Mouse (Mus musculus) right cerebral cortex, postnatal 4 days (tissue): ENCODE results near the gene Fam71a.
"Not testable (repeated sequence)": the region's sequence is repeated elsewhere in the genome, so short reads cannot be mapped to it uniquely, and the experiment has no call there.

Source experiments
- DNase-seq: peaks from one replicate; pipeline ENCODE4 v3.0.0-alpha.2; 2022

Fam71a gene

DNA sequence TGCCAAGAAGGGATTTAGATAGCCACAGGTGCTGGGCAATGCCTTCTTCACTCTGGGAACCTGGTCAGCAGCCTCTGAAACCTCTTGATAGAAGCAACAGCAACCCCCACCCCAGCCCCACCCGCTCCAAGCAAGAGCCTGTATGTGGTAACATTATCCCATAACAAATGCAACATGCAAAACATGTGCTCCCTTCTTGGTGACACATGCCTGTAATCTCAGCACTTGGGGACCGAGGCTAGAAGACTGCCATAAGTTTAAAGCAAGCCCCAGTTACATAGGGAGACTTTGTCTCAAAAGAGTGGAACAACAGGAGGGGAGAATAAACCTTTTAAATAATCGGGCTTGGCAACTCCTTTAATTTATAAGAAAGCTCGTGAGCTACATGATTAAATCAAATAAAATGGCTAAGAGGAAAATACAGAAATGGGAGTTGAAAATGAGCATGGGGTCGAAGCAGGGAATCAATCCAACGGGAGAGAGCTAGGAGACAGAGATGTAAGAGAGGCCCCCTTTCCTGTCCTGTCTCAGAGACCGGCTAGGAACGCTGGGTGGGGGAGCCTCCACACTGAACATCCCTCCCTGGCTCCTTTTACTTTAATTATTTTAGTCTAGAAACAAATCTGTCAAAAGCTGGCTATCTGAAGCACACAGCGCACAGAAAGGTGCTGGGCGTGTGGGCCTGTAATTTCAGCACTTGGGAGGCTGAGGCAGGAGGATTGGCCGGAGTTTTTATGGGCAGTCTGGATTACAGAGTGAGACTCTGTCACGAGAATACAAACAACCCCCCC, 17.0 kb upstream of the Fam71a start:
- no peak for DNase-seq

DNA sequence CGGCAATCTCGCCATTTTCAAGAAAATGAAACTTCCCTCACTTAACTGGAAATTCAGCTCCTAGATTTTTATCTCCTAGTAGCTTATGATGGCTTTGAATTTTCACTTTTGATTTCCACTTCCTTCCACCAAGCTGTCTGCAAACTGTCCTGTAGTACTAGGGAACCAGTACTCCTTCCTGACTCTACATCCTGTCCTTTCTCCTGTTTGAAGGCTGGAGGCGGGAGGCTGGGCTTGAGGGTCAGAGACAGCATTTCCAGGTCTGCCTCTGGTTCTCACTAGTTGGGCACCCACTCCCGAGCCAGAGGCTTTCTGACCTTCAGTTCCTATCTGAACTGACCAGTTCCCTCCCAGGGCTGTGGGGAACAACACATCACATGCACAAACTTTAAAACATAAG, 15.8 kb upstream of the Fam71a start:
- DNase-seq = no peak

DNA sequence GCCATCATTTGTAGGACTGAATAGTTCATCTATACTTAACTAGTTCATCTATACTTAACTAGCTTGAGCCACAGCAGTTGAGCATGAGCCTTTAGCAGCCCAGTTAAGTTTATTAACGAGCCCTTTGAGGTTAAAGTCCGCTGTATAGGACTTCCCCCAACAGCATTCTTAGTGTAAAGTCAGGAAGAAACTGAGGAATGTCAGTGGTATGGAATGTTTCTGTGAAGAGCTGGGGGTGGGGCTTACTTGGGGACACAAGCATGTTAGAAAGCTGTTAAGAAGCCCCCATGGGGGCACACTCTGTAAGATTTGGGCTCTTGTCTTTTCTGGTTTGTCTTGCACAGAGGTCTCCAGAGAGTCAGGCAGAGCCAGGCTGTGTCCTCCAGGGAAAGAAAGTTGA, 15.2 kb upstream of the Fam71a start:
- no peak for DNase-seq

DNA sequence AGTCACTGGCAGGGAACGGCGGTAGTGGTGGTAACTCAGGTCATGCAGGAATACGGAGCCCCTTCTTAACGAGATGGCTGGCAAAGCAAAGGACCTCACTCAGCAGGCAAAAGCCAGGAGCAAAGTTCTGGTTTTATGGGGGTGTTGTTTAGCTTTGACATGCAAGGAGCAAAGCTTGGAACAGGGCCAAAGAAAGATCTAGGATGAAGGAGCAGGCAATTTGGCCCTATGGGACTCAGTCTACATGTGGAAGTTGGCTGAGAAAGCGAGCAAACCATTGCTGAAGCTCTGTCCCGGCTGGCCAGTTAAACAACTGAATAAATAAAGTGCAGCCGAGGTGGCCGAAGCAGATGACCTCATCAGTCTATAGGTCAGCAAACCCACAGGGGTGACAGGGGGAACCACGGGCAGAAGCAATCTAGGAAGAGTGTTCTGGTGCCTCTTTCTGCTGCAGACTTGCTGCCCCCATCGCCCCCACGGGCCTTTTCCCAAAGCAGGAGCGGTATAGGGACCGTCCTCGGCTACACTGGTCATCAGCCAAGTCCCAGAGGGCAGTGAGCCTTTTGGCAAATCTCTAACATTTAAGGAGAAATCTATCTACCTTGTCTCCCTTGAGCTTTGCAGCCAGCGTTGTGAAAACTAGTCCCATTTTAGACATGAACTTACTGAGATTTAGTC, 14.0 kb upstream of the Fam71a start:
- no peak for DNase-seq

DNA sequence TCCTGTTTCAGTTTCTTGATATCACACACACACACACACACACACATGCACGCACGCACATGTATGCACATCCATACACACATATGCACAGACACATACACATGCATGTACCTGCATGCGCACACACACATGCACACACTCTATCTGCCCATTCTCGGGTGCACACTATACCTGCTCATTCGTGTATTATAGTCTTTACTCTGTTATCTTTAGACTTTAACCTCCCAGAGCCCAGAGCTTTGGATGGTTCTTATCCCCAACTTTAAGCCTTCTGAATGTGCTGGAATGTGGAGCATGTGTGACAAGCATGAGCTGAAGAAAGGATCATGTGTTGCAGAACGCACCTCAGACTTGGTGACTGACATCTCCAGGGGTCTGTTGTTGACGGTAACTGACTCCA, 12.3 kb upstream of the Fam71a start:
- no peak for DNase-seq

DNA sequence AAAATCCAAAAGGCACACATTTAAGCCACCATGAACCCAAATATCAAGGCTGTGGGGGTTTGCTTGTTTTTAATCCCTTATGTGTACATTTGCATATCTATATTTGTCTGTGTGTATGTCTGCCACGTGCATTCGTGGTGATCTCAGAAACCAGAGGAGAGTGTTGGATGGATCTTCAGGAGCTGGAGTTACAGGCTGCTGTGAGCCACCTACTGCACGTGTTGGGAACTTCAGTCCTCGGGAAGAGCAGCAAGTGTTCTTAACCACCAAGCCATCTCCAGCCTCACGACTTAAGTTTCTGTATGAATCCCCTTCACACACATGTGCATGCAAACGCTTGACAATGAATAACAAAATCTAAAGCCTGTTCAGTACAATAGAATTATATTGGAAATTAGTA, 7.9 kb upstream of the Fam71a start:
- DNase-seq = peak; percentile 42

DNA sequence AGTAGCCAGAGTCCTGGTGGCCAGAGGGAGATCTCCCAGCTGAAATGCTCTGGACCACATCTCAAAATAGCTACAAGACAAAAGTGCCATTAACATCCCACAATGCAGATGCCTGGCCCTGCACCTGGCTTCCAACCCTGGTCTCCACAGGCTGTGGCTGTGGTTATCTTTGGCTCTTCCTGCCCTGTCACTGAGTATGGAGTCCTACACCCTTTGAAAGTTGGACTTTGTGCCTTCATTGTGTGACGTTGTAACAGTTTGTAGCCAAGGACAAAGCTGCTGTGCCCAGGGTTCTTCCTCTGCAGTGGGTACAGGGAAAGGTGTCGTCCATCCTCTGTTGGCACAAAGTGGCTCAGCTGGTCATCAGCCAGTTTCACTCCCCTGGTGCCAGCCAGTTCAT, 5.8 kb upstream of the Fam71a start:
- DNase-seq = no peak

DNA sequence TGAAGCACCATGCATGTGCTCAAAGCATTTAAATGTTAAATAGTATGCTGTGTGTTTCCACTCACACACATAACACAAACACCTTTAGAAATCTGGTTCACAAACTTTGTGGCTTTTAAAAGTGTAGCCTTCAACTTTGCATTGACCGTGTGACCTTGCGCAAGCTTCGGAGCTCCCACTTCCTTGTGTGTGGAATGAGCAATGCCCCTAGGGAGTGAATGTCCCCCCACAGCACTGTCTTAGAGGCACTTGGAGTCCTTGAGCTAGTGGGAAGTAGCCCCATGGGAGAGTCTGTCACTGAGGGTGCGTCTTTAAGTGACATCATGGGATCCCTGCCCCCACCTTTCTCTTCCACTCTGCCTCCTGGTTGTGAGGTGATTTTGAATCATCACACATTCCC, 1.6 kb upstream of the Fam71a start:
- DNase-seq = no peak

DNA sequence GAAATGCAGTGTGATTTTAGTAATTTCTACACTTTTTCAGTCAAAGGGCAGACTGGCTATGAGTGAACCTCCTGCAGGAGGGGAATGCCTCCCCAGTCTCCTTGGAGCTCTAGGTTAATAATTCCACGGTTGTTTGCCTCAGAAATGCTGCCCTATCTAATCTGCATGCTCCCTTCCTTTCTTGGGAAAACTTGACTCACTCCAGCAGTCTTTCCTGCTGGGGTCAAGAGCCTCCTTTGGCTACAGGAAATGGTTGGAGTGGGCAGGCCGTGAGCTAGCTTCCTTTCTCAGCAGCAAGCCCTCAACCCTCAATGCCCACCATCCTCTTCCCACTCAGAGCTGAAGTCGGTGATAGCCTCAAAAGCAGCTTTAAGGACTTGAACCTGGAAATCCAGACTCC, 10.3 kb downstream of the Fam71a start:
- DNase-seq = no peak

DNA sequence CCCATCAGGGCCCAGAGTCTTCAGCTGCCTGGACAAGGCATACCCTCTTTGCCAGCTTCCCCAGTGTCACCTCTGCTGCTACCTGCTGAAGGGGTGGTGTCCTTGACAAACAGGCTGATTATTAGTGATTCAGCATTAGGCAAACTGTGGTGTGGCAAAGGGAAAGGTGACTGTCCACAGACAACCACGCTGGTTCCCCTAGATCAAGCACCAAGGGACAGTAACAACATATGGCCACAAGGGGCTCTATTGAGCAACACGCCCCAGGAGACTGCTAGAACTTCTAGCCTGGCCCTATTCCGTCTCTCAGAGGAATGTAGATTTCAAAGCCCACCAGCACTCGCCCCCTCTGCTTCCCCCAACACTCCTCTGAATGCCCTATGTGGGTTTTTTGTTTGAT, 11.6 kb downstream of the Fam71a start:
- DNase-seq = peak; percentile 10

DNA sequence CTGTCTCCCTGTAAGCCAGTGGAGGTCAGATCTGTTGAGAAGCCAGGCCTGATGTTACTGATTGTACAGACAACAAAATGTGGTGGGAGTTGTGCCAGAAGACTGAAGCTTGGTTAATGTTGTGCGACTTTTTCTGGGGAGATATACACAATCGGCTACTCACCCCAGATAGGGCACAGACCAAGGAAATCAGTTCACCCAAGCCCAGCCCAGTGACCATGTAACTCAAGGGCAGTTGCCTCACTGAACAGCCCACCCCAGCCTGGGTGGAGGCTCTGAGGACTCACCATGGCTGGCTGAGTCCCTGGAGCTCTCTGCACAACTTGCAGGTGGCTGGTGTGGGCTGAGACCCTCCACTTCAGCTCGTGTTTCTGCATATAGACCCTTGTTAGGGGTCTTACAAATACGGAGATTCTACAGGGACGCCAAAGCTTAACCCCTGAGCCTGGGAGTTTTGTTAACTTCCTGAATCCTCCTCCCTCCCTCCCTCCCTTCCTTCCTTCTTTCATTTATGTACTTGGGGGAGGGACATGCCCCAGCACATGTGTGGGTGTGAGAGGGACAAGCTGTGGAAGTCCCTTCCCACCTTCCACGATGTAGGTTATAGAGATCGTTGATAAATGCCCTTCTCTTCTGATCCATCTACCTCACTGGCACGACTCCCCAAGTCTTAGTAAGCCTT, 13.6 kb downstream of the Fam71a start:
- no peak for DNase-seq

DNA sequence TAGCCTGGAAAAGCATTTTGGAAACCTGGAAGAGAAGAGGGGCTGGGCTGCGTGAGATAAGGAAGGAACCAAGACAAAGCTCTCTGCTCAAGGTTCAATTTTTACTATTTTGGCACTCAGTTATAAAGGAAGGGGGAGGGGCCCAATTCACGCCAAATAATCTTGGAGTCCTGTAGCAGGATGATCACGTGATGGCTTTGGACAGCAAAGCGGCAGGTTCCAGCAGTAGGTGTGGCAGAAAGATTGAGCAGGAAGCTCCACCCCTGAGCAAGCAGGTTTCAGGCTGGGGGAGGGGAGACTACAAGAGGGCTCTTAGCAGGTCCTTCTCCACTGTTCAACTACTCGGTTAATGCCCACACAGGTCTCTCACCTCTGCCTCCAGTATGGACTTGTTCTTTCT, 15.1 kb downstream of the Fam71a start:
- not testable (repeated sequence) for DNase-seq

DNA sequence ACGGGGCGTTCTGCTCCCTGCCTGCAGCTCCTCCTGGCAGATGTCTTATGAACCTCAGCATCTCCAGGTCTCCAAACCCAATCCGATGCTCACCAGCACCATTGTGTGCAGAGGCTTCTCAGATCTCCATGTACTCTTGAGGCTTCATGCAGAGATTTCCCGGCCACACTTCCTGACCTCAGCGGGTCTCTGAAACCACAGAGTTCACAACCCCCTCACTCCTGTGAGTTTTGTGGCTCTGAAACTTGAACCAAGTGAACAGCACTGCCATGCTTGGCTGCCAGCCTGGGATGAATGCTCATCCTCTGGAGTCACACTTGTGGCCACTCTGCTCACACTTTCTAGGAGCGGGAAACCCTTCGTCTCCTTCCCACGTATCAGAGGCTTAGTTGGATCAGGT, 23.6 kb downstream of the Fam71a start:
- DNase-seq = no peak

DNA sequence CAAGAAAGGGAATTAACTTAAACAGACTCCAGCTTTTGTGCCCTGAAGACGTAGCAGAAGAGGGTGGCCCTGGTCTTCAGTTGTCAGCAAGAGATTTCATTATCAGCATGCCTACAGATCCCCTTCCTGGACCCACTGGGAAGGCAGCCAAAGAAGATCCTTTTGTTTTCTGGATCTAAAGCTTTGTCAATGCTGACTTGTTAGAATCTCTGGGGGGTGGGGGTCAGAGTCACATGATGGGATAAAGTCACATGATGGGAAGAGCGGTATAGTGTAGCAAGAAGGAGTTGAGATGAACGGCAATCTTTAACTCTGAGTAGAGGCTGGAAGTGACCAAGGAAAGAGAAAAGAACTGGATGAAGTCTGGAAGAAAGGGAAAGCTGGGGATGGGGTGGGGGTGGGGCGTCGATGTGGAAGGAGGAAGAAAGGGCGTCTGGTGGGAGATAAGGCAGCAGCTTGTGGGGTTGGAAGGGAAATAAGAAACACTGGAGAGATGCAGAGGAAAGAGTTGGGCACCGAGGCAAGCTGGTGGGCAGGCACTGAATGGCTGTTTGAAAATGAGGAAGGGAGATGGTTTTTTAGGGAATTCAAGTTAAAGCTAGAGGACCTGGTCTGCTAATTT, 25.6 kb downstream of the Fam71a start:
- DNase-seq = no peak

DNA sequence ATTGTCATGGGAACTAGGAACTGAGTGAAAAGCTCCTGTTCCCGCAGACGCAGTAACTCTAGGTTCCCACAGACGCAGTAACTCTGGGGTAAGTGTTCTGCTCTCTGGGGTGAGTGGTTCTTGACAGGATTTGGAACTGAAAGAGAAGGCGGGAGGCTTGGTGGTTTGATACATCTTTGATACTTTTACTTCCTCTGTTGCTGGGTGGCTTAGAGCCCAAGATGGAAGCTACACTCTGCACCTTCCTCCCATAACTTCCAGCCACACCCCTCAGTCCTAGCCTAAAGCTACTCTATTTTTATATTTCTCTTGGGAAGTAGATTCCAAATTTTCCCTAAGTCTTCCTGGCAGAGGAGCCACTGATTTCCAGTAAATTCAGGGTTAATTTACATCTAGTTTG, 26.2 kb downstream of the Fam71a start:
- no peak for DNase-seq

DNA sequence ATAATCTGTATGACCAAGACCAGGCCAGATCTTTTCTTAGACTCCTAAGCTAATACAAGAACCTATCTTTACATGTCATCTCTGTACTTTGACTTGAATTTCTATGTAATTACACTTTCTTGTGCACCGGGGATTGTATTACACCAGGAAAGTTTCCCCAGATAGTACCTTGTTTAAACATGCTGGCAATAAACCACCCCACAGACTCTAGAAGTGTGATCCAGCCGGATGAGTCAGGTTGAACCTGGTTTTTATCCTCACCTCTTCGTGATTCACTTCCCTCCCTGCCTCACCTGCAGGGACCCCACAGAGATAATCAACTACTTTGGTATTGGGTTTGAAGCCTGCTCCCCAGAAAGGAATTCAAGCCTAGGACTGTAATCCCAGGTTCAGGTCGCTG, 29.2 kb downstream of the Fam71a start:
- no peak for DNase-seq

DNA sequence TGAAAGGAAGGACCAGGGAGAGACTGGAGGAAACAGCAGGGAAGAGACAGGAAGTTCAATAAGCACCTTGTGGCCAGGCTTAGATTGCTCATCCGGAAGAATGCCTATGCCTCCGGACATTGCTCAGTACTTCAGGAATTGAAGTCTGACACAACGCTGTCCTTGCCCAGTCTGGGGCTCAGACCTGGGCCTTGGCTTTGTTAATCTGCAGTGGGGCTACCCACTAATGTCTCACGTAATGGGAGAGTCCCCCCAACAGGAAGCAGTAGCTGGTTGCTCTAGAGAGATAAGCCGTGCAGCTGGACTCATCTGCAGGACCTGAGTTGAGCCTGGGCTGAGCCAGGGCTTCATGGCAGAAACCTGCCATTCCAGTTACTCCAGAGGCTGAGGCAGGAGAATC, 31.7 kb downstream of the Fam71a start:
- no peak for DNase-seq

DNA sequence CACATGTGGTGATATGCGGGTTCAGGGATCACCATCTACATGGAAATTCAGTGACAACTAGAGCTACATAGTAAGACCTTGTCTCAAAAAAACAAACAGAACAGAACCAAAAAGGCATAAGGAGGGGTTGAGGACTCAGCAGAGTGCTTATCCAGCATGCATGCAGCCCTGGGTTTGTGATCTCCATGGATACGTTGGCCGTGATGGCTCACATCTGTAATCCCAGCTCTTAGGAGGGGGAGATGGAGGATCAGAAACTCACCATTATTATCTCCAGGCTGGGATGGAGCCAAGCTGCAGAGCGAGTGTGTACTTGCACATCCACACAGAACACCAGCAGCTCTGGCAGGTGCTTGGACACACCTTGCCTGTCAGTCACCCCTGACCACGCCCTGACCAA, 32.4 kb downstream of the Fam71a start:
- DNase-seq = no peak

DNA sequence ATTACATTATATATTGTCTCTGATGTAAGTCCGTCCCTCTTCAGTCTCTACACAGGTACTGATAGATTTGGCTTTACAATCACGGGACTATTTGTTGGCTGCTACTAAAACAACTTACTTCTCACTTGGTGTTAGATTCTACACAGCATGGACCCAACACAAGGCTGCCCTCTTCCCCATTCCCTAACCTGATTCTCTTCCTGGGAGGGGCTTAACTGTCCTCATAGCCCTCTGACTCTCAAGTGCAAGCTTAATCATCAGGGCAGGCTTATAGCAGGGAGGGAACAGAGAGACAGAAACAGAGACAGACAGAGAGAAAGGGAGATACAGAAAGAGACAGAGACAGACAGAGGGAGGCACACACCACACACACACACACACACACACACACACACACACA, 32.9 kb downstream of the Fam71a start:
- no peak for DNase-seq

DNA sequence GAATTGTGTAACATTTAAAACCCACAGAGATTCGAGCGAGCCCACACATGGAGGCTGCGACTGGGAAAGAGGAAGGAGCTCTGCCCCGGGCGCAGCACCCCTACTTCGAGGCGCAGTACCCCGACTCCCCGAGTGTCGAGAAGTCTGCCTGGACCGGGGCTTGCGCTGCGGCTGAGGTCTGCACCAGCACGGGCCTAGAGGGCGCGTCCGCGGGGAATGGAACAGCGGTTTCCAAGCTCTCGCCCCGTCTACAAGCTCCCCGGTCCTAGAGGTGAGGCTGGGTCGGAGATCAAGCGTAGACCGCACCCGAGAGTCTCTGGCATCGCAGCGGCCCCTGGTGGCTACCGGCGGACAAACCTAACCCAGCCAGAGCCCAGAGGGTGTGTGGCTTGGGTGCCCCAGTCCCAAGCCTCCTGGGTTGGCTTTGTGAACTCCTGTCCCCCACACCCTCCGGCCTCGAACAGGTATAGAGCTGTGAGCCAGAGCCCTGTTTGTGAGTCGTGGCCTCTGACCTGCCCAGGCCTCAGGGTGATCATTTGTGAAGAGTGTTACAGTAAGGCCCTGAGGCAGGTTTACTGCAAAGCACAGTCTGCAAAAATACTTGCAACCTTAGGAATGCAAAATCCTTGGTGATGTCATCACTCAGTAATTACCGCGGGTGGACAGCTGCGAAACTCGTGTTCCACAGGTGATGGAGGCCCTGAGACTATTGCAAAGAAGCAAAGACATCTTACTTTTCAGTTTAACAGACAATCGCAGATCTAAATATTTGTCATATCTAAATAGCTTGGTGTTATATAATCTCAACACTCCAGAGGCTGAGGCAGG, 38.6 kb downstream of the Fam71a start:
- DNase-seq = peak; percentile 47

DNA sequence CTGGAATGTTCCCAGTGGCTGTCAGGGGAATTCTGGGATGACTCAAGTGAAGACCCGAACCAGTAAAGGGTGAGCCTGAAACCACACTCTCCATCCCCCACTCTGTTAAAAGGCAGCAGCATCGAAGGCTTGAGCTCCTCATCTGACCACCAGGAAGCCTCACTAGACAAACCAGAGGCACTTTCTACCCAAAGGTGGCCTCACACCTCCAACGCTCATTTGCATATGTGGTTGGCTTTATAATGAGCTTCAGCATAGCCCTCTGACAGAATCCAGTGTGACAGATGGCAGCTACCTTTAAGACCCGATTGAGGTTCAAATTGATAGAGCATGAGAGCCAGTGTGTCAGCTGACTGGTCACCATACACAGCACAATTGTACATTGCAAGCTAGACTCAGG, 40.3 kb downstream of the Fam71a start:
- DNase-seq = no peak

DNA sequence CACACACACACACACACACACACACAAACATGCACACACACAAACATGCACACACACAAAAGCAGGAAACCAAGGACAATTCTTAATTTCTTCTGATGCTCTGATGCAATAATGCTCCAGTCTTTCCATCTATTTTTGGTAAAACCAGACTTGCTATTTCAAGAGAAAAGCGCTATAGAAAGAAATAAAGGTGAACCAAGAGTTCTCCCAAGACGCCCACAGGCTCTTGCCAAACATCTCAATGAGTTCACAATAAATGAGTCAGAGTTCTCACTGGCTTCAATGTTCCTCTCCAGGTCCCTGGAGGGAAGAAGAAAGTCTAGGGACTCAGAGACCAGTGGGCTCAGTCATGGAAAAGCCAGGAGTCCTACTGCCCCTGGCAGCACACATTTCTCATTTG, 40.9 kb downstream of the Fam71a start:
- DNase-seq = no peak

DNA sequence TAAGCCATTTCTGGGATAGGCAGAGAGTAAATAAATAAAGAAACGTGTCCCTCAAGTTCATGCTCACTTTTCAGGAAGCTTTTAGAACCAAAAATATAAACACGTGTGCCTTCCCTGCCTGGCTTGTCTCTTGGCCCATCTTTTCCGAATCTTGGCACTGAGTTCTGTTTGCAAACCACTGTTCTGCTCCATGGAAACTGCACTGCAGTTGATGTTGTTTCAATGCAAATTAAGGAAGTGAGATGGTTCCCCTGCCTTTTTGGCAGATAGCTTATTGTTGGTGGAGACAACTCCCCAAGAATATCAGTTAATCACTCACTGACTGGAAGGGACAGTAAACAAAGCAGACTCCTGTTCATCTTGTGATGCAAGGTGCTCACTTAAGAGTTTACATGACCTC, 41.9 kb downstream of the Fam71a start:
- DNase-seq = no peak
